Mouse (Mus musculus) olfactory bulb, adult 2 months (tissue): Measurements from ENCODE around the gene Pde10a.

ENCODE experiments used
- CTCF ChIP-seq: fragments of 200-500 bp; IDR thresholded peaks from 2 replicates; pipeline ENCODE4 v1.5.1; 2012; ENCODE audit warnings: low read depth, mild to moderate bottlenecking, low read length, moderate library complexity; ENCODE audit not compliant: insufficient read depth
- POLR2A ChIP-seq: fragments of 200-500 bp; IDR thresholded peaks from 2 replicates; pipeline ENCODE4 v1.6.1; 2012; ENCODE audit warnings: mild to moderate bottlenecking, low read depth, low read length, moderate library complexity; ENCODE audit not compliant: insufficient read depth

- TF ChIP-seq CTCF = no peak
- TF ChIP-seq POLR2A = no peak
Observed at GRCm38 (mm10) chr17:8562886-8563280, 37.7 kb downstream of the Pde10a start.
